Mouse (Mus musculus): Measurements from ENCODE around the gene Hcfc2. TPM values are rescaled to one million over a fixed set of nuclear protein-coding genes. Genes with fewer than 3 reads are reported as not detected.

The Hcfc2 gene
- polyA plus RNA-seq, 1 experiment from 2014 or later = 45.1 TPM

DNA sequence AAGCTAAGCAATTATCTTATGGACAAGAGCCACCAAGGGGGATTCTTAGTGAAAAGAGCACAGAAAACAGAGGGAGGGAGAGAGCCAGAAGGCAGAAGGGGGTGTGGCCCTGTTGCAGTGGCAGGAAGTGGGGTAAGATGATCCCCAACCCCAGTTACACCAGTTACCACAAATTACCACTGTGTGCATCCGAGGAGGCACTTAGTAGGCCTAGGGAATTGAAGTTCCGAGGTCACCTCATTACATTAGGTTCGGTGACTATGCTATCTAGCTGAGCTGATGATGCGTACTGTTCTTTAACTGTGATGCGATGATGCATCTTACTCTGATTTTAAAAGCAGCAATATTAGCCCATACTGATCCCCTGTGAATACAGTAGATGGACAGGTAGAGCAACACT lies 63.7 kb downstream of the Hcfc2 start:
- Histone ChIP-seq H3K36me3 (ENCODE audit: control insufficient read depth, insufficient read depth, low read length) (peaks cover 22% of the 10 kb centered on the region), H3K4me1 (ENCODE audit: control insufficient read depth, insufficient read depth, low read length) (peaks cover 18% of the 10 kb centered on the region; the same call in 1 of the 2 replicates), H3K27me3 (ENCODE audit: control insufficient read depth, insufficient read depth, low read length) (no peaks in the 10 kb centered on the region)

GRCm38 (mm10) chr10:82761037-82761811 lies 65.3 kb downstream of the Hcfc2 start:
- Histone ChIP-seq H3K36me3 (ENCODE audit: control insufficient read depth, insufficient read depth, low read length) (peaks cover 10% of the 10 kb centered on the region; the same call in 1 of the 2 replicates), H3K27me3 (ENCODE audit: control insufficient read depth, insufficient read depth, low read length) (no peaks in the 10 kb centered on the region), H3K4me2 (ENCODE audit: low read depth, low read length) (no peak overlapping the region), H3K4me3 (replicated peaks; ENCODE audit: low read length) (no peak overlapping the region), H3K9ac (ENCODE audit: low read length) (no peak overlapping the region), H3K27ac (ENCODE audit: low read length) (no peak overlapping the region), H3K4me1 (ENCODE audit: control insufficient read depth, insufficient read depth, low read length) (peaks cover 18% of the 10 kb centered on the region; the same call in 1 of the 2 replicates), H3K9me3 (replicated peaks; ENCODE audit: control insufficient read depth, low read length) (no peaks in the 10 kb centered on the region)
- no peak for ATAC-seq (ENCODE audit: insufficient read depth, low FRiP score)
- WGBS = 73% methylated on average over 9 of the region's 9 CpGs

More for the DNA sequence above, 63.7 kb downstream of the Hcfc2 start:
- ATAC-seq (ENCODE audit: insufficient read depth, low FRiP score) = no peak
- H3K4me2 ChIP-seq (ENCODE audit: low read depth, low read length) = no peak overlapping the region
- no peak overlapping the region for H3K27ac ChIP-seq (ENCODE audit: low read length)
- H3K9ac ChIP-seq (ENCODE audit: low read length) = no peak overlapping the region
- no peak overlapping the region for H3K4me3 ChIP-seq (replicated peaks; ENCODE audit: low read length)
- 91% methylated on average over 5 of the region's 5 CpGs for WGBS
- H3K9me3 ChIP-seq (replicated peaks; ENCODE audit: control insufficient read depth, low read length) = no peaks in the 10 kb centered on the region

DNA sequence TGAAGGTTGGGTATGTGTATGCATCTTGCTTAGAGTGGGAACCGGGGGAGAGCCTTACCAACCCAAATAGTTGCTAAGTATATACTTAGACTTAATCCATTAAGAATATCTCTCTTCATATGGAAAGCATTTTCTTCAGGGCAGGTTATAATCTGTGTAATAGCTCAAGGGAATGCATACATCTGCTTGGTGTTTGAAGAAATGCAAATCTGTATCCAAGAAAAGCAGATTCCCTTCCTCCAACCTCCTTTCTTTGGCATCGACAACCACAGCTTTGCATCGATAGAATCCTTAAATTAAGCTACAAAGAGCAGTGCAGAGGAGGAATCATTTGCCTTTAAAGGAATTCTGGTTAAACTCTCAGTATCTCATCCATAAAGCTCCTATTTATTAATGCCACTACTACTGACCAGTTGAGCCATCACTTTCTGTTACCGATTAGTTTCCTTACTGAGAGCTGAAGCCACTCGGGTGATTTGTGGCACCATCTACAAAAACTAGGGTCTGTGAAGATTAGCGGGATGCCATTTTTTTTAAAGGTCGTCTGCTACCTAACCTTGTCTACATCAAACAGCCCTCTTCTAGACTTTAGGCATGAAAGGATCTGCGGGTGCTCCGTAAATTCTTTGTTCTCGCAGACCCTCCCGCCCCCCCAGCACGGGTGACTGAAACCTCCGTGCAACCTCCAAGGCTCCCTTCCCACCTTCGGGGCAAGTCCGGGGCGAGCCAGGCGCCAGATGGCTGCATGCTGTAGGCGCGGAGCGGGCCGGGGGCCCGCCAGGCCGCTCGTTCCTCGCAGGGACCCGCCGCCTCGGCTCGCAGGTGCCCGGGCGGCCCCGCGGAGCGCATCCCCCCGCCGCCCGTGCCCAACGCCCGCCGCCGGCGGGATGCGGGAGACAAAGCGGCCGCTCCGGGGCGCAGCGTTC lies 67.1 kb downstream of the Hcfc2 start:
- ATAC-seq (ENCODE audit: insufficient read depth, low FRiP score) = 0 out of 2 replicates have a peak, but pooled peaks have one; percentile 0

GRCm38 (mm10) chr10:82763840-82764631 lies 68.1 kb downstream of the Hcfc2 start, which contains the start of gene Nfyb:
TSS of gene Nfyb (minus strand) at chr10:82764144.
- H3K9ac ChIP-seq (ENCODE audit: low read length) = peak within 1 kb of the TSS; percentile 99
- H3K27ac ChIP-seq (ENCODE audit: low read length) = peak within 1 kb of the TSS; percentile 100
- peaks cover 18% of the 10 kb centered on the region; the same call in 1 of the 2 replicates for H3K4me1 ChIP-seq (ENCODE audit: control insufficient read depth, insufficient read depth, low read length)
- H3K4me2 ChIP-seq (ENCODE audit: low read depth, low read length) = peak within 1 kb of the TSS; percentile 89
- peak within 1 kb of the TSS; percentile 91 for H3K4me3 ChIP-seq (replicated peaks; ENCODE audit: low read length)
- H3K9me3 ChIP-seq (replicated peaks; ENCODE audit: control insufficient read depth, low read length) = no peaks in the 10 kb centered on the region
- ATAC-seq (ENCODE audit: insufficient read depth, low FRiP score) = peak; percentile 97
- H3K36me3 ChIP-seq (ENCODE audit: control insufficient read depth, insufficient read depth, low read length) = no peaks in the 10 kb centered on the region
- WGBS = 1% methylated on average over 68 of the region's 68 CpGs
- no peaks in the 10 kb centered on the region for H3K27me3 ChIP-seq (ENCODE audit: control insufficient read depth, insufficient read depth, low read length)

More for the DNA sequence above, 67.1 kb downstream of the Hcfc2 start:
- Histone ChIP-seq H3K36me3 (ENCODE audit: control insufficient read depth, insufficient read depth, low read length) (0 out of 2 replicates have a peak, but pooled peaks cover 4% of the 10 kb centered on the region), H3K4me1 (ENCODE audit: control insufficient read depth, insufficient read depth, low read length) (peaks cover 18% of the 10 kb centered on the region; the same call in 1 of the 2 replicates), H3K27ac (ENCODE audit: low read length) (peak overlapping the region; percentile 100), H3K27me3 (ENCODE audit: control insufficient read depth, insufficient read depth, low read length) (no peaks in the 10 kb centered on the region), H3K9me3 (replicated peaks; ENCODE audit: control insufficient read depth, low read length) (no peaks in the 10 kb centered on the region), H3K4me3 (replicated peaks; ENCODE audit: low read length) (peak overlapping the region; percentile 91), H3K9ac (ENCODE audit: low read length) (peak overlapping the region; percentile 99), H3K4me2 (ENCODE audit: low read depth, low read length) (peak overlapping the region; percentile 61)
- under 1% methylated on average over 33 of the region's 48 CpGs for WGBS

- 38% methylated on average over 9 of the region's 9 CpGs for WGBS
- Histone ChIP-seq H3K4me3 (replicated peaks; ENCODE audit: low read length) (no peak overlapping the region), H3K4me2 (ENCODE audit: low read depth, low read length) (no peak overlapping the region), H3K4me1 (ENCODE audit: control insufficient read depth, insufficient read depth, low read length) (peaks cover 5% of the 10 kb centered on the region; the same call in 1 of the 2 replicates), H3K27ac (ENCODE audit: low read length) (no peak overlapping the region), H3K36me3 (ENCODE audit: control insufficient read depth, insufficient read depth, low read length) (no peaks in the 10 kb centered on the region), H3K9ac (ENCODE audit: low read length) (no peak overlapping the region), H3K27me3 (ENCODE audit: control insufficient read depth, insufficient read depth, low read length) (no peaks in the 10 kb centered on the region), H3K9me3 (replicated peaks; ENCODE audit: control insufficient read depth, low read length) (no peaks in the 10 kb centered on the region)
- ATAC-seq (ENCODE audit: insufficient read depth, low FRiP score) = no peak
Observed at GRCm38 (mm10) chr10:82768901-82769300, 72.9 kb downstream of the Hcfc2 start.

GRCm38 (mm10) chr10:82770713-82771112 lies 74.8 kb downstream of the Hcfc2 start:
- Histone ChIP-seq H3K4me3 (replicated peaks; ENCODE audit: low read length) (no peak overlapping the region), H3K9ac (ENCODE audit: low read length) (no peak overlapping the region), H3K27me3 (ENCODE audit: control insufficient read depth, insufficient read depth, low read length) (no peaks in the 10 kb centered on the region), H3K4me2 (ENCODE audit: low read depth, low read length) (no peak overlapping the region), H3K4me1 (ENCODE audit: control insufficient read depth, insufficient read depth, low read length) (no peaks in the 10 kb centered on the region), H3K27ac (ENCODE audit: low read length) (no peak overlapping the region), H3K36me3 (ENCODE audit: control insufficient read depth, insufficient read depth, low read length) (no peaks in the 10 kb centered on the region), H3K9me3 (replicated peaks; ENCODE audit: control insufficient read depth, low read length) (no peaks in the 10 kb centered on the region)
- WGBS = 84% methylated on average over 2 of the region's 2 CpGs
- no peak for ATAC-seq (ENCODE audit: insufficient read depth, low FRiP score)

DNA sequence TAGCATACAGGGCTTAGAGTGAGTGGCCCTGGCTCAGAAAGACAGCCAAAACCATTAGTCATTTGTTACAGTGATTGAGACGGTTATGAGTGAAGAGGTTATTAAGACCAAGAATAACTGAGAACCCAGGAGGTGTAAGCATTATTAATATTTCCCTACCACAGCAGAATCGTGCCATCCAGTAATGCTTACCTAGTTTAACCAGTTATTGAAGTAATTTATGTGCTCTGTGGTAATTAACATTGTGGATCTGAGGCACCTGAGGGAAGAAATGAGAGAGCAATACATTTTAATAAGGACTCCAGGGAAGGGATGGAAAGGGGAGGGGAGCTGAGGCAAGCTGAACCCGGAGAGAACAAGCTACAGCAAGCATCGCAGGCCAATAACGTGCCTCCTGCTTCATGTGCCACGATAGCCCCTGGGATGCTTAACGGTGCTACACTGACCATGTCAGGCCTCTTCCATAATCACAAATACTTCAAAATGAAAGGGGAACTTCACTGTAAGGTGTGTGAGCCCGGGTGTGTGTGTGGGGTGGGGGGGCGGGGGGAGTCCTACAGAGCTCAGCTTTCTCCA lies 75.7 kb downstream of the Hcfc2 start:
- H3K4me2 ChIP-seq (ENCODE audit: low read depth, low read length) = no peak overlapping the region
- no peaks in the 10 kb centered on the region for H3K9me3 ChIP-seq (replicated peaks; ENCODE audit: control insufficient read depth, low read length)
- WGBS = 66% methylated on average over 9 of the region's 9 CpGs
- no peak overlapping the region for H3K4me3 ChIP-seq (replicated peaks; ENCODE audit: low read length)
- no peak overlapping the region for H3K9ac ChIP-seq (ENCODE audit: low read length)
- H3K27ac ChIP-seq (ENCODE audit: low read length) = no peak overlapping the region
- no peaks in the 10 kb centered on the region for H3K4me1 ChIP-seq (ENCODE audit: control insufficient read depth, insufficient read depth, low read length)
- H3K27me3 ChIP-seq (ENCODE audit: control insufficient read depth, insufficient read depth, low read length) = no peaks in the 10 kb centered on the region
- H3K36me3 ChIP-seq (ENCODE audit: control insufficient read depth, insufficient read depth, low read length) = no peaks in the 10 kb centered on the region
- no peak for ATAC-seq (ENCODE audit: insufficient read depth, low FRiP score)

DNA sequence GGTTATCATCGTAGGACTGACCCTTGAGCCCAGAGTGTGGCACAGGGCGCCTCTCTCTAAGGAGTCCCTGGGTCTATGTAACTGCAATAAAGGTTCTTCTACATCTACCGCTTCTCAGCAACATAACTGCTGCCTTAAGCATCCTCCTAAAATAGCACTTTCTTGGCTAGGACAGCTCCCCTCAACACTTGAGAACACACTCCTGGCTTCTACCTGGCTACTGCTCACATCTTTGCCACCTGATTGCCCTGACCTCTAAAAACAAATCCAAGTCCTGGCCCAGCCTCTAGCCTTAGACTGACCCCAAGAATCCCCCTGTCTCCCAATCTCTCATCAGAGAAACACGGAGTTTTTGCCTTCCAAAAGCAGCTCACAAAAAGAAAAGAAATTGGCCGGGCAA lies 78.9 kb downstream of the Hcfc2 start:
- H3K9me3 ChIP-seq (replicated peaks; ENCODE audit: control insufficient read depth, low read length) = no peaks in the 10 kb centered on the region
- no peak overlapping the region for H3K4me3 ChIP-seq (replicated peaks; ENCODE audit: low read length)
- no peak overlapping the region for H3K4me2 ChIP-seq (ENCODE audit: low read depth, low read length)
- ATAC-seq (ENCODE audit: insufficient read depth, low FRiP score) = no peak
- no peak overlapping the region for H3K9ac ChIP-seq (ENCODE audit: low read length)
- 95% methylated on average over 5 of the region's 5 CpGs for WGBS
- H3K27me3 ChIP-seq (ENCODE audit: control insufficient read depth, insufficient read depth, low read length) = no peaks in the 10 kb centered on the region
- H3K27ac ChIP-seq (ENCODE audit: low read length) = no peak overlapping the region
- no peaks in the 10 kb centered on the region for H3K4me1 ChIP-seq (ENCODE audit: control insufficient read depth, insufficient read depth, low read length)
- no peaks in the 10 kb centered on the region for H3K36me3 ChIP-seq (ENCODE audit: control insufficient read depth, insufficient read depth, low read length)
